Mouse (Mus musculus): Measurements from ENCODE around the gene Hace1.

- TF ChIP-seq CTCF (IDR thresholded peaks at IDR 0.05; ENCODE audit: low read depth, low read length) (no peak), POLR2A (IDR thresholded peaks at IDR 0.05; ENCODE audit: borderline replicate concordance, low read depth, low read length) (no peak)
These were observed 6.9 kb downstream of the Hace1 start for GRCm38 (mm10) chr10:45584311-45585102.

Measured in bone marrow macrophage, adult 2 months (primary cell).